Mouse (Mus musculus) gastrocnemius, postnatal 10 days (tissue): ENCODE measurements around the gene Rnf214. TPM values are rescaled to one million over a fixed set of nuclear protein-coding genes. Genes with fewer than 3 reads are reported as not detected.

Experiments
- DNase-seq: peaks from one replicate; pipeline ENCODE4 v3.0.0; 2021; ENCODE audit warnings: mixed read lengths
- total RNA-seq, 2 experiments: library from RNA; stranded (reverse); gene quantifications; 2 replicates each; pipeline ENCODE4 v1.2.3; 2021

Rnf214 gene
- total RNA-seq, 2 experiments from 2014 or later = 26.8 to 31.6 TPM

- DNase-seq = peak; percentile 72
These were observed 30.2 kb upstream of the Rnf214 start for GRCm38 (mm10) chr9:45936883-45937282.

DNA sequence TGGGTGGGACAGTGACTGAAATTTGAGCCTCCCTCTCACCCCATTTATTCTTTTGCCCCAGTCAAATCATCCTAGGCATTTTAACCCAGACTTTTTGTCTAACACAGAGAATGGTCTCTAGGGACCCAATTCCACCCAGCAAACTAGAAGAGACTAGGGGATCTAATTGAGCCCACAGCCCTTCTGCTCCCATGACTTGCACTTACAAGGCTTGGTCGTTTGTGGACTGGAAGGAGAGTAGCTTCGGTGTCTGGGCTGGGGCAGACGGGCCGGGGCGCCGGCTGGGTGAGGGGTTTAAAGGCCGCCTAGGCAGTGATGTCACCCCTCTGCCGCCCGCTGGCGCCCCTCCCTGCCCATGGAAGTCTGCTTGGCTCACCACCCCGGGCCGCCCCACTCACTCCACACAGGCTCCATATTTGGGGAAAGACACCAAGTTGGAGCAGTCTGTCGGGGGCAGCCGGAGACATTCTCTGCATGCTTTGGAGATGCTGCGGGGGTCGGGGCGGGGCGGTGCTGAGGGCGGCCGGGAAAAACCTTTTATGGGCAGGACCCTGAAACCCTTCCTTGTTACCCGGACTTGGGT, 29.0 kb upstream of the Rnf214 start, which contains the start of gene Tagln:
Tagln (minus strand) TSS at position 431 of the 583 bp plus-strand sequence.
- peak; percentile 50 for DNase-seq

GRCm38 (mm10) chr9:45932571-45933415, 26.1 kb upstream of the Rnf214 start:
- no peak for DNase-seq

DNA sequence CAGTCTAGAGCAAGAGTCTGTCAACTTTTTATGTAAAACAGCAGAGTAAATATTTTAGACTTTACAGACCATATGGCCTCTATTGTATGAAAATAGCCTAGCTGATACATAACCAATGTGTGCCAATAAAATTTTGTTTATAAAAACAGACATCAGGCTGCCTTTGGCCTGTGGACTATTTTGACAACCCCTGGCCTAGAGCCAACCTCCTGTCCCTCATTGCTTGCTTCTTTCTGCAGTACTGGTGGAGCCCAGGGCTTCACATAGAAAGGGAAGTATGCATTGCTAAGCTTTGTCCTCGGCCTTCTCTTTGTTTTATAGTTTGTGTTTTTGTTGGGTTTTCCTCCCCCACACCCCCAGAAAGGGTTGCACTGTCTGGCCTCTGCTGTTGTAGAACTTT, 25.2 kb upstream of the Rnf214 start:
- DNase-seq = no peak

GRCm38 (mm10) chr9:45929285-45929684, 22.6 kb upstream of the Rnf214 start:
- DNase-seq = no peak

- DNase-seq = no peak
These were observed 13.2 kb upstream of the Rnf214 start for GRCm38 (mm10) chr9:45919895-45920294.

- peak; percentile 60 for DNase-seq
These were observed 10.6 kb upstream of the Rnf214 start for GRCm38 (mm10) chr9:45917041-45917934.

- DNase-seq = no peak
These were observed 8.9 kb upstream of the Rnf214 start for GRCm38 (mm10) chr9:45915659-45916058.

DNA sequence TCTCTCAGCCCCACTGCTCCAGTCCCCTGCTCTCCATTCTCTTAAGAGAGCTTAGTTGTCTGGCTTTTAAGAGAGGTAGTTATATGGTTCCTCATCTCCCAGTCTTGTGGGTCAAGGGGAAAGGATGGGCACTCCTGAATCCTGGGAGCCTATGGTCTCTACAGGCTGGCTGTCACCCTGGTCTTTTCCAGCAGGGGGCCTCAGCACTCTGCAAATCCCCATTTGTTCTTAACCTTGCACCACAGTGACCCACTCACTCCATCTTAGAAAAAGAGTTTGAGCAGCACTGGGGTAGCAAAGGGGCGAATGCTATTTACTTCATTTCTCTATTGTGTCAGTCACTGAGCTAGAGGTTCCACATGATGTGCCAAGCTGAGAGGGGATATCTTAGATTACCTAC, 5.0 kb upstream of the Rnf214 start:
- peak; percentile 71 for DNase-seq

GRCm38 (mm10) chr9:45910995-45911394, 4.3 kb upstream of the Rnf214 start:
- no peak for DNase-seq

DNA sequence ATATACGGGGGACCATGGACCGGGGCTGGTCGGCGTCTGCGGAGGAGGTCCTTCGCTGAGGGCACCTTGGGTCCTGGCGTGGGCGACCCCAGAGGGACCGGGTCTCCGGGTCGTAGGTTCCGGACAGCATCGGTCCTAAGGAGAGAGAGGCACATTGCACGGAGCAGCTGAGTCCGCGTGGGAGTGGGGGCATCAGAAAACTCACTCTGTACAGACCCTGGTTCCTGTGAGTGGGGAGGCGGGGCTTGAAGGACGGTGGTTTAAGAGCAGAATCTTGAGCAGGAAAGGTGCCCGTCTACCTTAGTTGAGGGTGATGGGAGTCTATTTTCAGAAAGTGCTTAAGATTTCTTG, 342 bp upstream of the Rnf214 start:
- no peak for DNase-seq

GRCm38 (mm10) chr9:45905811-45906237, 887 bp downstream of the Rnf214 start:
- DNase-seq = peak; percentile 45

GRCm38 (mm10) chr9:45905196-45905595, 1.5 kb downstream of the Rnf214 start:
- DNase-seq = no peak

GRCm38 (mm10) chr9:45893681-45894080, 13.0 kb downstream of the Rnf214 start:
- DNase-seq = no peak

DNA sequence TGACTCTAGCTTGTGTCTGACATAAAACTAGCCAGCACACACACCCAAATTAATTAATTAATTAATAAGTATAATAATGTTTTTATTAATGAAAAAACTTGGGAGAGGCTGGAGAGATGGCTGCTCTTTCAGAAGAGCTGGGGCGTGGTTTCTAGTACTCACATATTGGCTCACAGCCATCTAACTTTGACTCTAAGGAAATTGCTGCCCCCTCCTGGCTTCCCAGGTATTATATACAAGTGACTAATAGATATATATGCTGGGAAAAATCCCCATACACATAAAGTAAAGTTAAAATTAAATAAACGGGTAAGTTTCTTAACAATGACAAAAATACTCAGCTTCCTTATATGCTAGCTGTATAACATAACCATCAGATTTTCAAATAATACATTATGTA, 28.8 kb downstream of the Rnf214 start:
- DNase-seq = peak; percentile 29

GRCm38 (mm10) chr9:45870265-45870664, 36.4 kb downstream of the Rnf214 start:
- no peak for DNase-seq

DNA sequence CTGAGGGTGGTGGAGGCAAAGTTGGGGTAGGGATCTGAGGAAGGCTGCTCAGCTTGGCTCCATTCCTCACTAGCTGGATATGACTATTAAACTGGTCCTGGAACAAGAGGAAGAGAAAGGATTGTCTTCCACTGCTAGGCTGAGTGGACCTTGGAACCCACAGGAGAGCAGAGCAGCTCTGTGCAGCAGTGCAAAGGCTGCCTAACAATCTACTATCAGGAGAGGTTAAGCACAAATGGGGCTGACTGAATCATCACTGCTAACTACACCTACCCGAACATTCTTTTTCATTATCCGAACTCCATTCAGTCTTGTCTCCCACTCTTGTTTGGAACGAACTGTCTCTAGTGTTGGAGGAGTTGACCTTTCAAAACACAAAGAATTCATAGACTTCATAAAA, 37.5 kb downstream of the Rnf214 start:
- no peak for DNase-seq

DNA sequence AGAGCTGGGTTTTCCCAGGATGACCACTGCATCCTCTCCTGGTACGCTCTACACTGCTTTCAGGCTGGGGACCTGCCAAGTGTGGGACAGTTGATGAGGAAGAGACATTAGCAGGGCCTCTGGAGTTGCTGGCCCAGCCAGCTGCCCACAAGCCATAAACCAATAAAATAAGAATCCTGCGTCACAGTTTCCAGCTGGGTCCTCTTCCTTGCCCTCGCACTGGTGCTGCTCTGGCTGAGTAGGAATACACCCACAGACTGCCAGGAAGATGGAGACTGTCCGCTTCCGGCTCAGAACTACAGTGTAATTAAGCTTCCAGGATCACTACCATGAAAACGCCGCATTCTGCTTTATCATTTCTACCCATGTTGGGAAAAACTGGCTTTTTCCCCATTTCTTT, 44.9 kb downstream of the Rnf214 start:
- DNase-seq = no peak

- no peak for DNase-seq
These were observed 47.3 kb downstream of the Rnf214 start for GRCm38 (mm10) chr9:45859364-45859763.

DNA sequence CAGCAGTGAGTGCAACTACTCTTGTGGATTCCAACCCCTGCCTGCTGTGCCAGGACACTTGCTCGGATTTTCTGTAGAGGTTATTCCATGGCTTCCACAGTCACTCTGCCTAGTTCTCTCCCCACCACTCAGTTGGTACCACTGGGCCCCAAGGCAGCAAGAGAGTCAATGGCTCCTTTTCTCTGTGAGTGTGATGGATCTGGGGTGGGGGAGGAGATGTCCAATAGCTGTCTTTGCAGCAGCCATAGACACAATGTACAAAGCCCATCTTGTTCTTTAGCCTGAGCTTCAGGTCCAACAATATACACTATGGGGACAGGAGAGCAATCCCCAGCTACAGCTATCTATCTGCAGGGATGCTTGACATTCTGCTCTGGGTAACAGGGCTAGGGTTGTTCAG, 52.6 kb downstream of the Rnf214 start:
- no peak for DNase-seq

DNA sequence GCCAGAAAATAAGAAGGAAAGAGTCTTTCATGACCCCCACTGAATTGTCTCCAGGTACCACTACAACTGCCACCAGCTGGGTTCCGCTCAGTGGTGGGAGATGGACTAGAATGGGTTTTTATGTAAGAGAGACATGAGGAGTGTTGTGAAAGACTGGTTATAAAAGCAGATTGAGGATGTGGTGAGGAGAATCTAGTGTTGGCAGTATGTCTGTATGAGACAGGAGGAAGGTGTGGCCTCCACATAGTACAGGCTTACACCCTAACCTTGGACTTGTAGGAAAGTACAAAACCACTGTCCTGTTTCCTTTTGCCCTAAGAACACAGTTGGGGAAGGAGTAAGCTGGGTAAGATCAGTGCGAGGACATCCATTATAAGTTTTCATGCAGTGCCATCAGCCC, 53.0 kb downstream of the Rnf214 start:
- DNase-seq = no peak

DNA sequence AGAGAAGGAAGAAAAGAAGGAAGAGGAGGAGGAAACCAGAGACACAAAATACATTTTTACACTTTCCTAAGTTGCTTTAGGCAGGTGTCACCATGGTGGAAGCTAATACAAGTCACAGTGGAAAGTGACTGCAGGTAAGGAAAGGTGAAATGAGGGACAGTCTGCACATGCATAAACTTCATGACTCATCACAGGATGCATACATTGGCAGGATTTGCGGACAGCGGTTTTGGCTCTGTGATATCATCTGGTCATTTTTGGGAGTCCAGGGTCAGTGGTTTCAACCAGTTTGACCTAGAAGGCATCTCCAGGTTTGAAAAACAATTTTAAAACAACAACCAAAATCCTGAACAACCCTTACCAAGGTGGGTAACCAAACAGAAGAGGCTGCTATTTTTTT, 54.9 kb downstream of the Rnf214 start:
- DNase-seq = no peak

DNA sequence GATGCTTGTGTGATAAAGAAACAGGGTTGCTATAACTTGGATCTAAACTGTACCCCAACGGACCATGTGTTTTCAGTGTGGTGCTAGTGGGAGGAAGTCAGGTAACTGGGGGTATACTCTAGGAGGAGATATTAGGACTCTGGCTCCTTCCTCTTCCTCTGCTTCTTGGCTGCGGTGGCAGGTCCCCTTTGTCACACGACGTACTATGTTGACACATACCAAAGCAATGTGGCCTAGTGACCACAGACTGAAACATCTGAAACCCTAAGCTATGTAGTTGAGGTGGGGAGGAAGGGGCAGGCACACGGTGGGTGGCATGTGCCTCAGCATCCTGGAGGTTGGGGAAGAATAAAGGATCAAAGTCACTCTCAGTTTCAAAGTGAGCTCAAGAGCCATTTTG, 55.4 kb downstream of the Rnf214 start:
- no peak for DNase-seq
